Mouse (Mus musculus): ENCODE measurements around the gene Sdad1.
A peak's percentile ranks its signal among the peaks of the same experiment; 100 is the strongest.

DNA sequence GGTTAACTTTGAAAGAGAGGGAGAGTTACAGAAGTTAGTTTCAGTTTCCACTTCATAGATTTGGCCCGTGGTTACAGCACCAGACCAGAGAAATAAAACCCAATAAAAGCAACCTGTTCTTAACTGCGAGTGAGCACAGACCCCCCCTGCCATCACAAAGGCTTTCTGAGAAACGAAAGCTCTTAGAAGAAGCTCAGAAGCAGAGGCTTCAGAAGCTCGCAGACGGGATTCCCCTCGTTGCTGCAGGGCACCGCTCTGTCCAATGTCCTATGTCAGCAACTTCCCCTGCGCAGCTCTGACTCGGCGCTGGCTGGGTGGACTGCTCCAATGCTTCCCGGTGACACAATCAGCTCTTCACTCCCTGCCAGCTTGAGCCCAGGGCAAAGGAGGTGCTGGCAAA lies 43.2 kb upstream of the Sdad1 start:
- TF ChIP-seq CTCF (IDR thresholded peaks at IDR 0.05; ENCODE audit: low read depth, low read length) (no peak), POLR2A (IDR thresholded peaks at IDR 0.05; ENCODE audit: extremely low read depth, insufficient read depth, low read length) (0 out of 2 replicates have a peak, but pooled peaks have one; percentile 25)
